Mouse (Mus musculus): ENCODE measurements around the gene Sepsecs. TPM values are rescaled to one million over a fixed set of nuclear protein-coding genes. Genes with fewer than 3 reads are reported as not detected.

Sepsecs gene
- polyA plus RNA-seq, 1 experiment from 2014 or later, result 8.0 TPM

DNA sequence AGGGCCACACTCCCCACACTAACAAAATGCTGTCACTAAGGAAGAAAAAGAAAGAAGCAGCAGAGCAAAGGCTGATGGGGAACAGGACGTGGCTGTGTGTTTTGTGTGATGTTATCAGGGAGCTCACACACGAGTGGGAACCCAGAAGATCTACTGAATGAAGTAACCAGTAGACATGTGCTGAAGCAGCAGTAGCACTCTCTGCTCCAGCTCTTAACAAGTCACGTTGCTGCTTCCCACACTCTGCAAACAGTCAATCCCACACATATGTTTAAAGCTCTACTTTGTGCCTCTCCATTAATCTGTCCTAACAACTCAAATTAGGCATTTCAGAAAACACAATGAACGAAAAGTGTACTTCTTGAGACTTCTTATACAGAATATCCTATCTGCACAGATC lies 11.6 kb downstream of the Sepsecs start:
- no peak for ATAC-seq (replicated peaks; ENCODE audit: insufficient number of reproducible peaks, low FRiP score, low TSS enrichment, low read depth)
- Histone ChIP-seq H3K27me3 (ENCODE audit: control insufficient read depth, insufficient read depth, low read length) (no peaks in the 10 kb centered on the region), H3K36me3 (replicated peaks; ENCODE audit: control insufficient read depth, insufficient read depth, low read depth, low read length) (no peaks in the 10 kb centered on the region)

DNA sequence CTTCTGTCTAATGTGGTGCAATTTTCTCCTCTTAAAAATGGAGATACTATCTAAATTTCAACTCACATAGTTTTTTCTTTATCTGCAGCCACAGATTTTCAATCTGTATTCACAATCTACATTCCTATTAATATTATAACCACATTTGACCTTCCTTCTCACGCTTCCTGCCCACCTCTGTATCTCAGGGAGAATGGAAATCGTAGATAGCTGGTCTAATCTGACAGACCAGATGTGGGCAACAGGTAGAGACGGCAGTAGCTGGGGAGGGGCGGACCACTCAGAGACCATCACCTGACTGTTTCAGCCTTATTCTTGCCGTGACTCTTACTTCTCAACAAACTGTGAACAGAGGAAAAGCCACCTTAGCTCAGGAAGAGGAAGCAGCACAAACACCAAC lies 12.2 kb downstream of the Sepsecs start:
- H3K27ac ChIP-seq (replicated peaks; ENCODE audit: low read depth, low read length), result no peak overlapping the region
- H3K4me3 ChIP-seq (ENCODE audit: low read depth, low read length), result no peak overlapping the region
- H3K36me3 ChIP-seq (replicated peaks; ENCODE audit: control insufficient read depth, insufficient read depth, low read depth, low read length), result no peaks in the 10 kb centered on the region
- H3K9me3 ChIP-seq (replicated peaks; ENCODE audit: control insufficient read depth, low read length), result no peaks in the 10 kb centered on the region
- DNase-seq (ENCODE audit: low spot score) (no peak), ATAC-seq (replicated peaks; ENCODE audit: insufficient number of reproducible peaks, low FRiP score, low TSS enrichment, low read depth) (no peak)
- no peaks in the 10 kb centered on the region for H3K4me1 ChIP-seq (ENCODE audit: control insufficient read depth, insufficient read depth, low read length)
- no peak overlapping the region for H3K9ac ChIP-seq (replicated peaks; ENCODE audit: low read length)
- H3K27me3 ChIP-seq (ENCODE audit: control insufficient read depth, insufficient read depth, low read length), result no peaks in the 10 kb centered on the region
- 92% methylated on average over 5 of the region's 5 CpGs for WGBS
- no peak overlapping the region for H3K4me2 ChIP-seq (ENCODE audit: low read depth, low read length)

More for the DNA sequence above, 11.6 kb downstream of the Sepsecs start:
- Histone ChIP-seq H3K4me1 (ENCODE audit: control insufficient read depth, insufficient read depth, low read length) (no peaks in the 10 kb centered on the region), H3K9ac (replicated peaks; ENCODE audit: low read length) (no peak overlapping the region), H3K4me3 (ENCODE audit: low read depth, low read length) (no peak overlapping the region), H3K27ac (replicated peaks; ENCODE audit: low read depth, low read length) (no peak overlapping the region), H3K9me3 (replicated peaks; ENCODE audit: control insufficient read depth, low read length) (no peaks in the 10 kb centered on the region), H3K4me2 (ENCODE audit: low read depth, low read length) (no peak overlapping the region)
- WGBS, result 77% methylated on average over 4 of the region's 4 CpGs
- DNase-seq (ENCODE audit: low spot score), result no peak

DNA sequence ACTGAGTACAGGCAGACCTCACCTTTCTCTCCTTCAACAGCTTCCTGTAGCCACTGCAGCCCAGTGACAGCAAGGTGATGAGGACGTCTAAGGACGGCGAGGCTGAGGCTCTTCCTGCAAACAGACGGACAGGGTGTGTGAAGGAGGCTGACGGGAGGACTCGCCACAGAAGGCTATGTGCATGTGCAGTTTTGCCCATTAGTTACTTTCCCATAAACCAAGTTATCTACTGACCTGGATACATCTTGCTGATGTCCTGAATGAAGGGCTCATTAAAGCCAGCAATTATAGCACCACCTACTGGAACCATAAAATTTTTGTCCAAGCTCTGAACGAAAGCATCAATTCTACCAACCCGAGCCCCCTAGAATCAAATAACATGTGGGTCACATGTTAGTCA lies 13.5 kb downstream of the Sepsecs start:
- H3K9me3 ChIP-seq (replicated peaks; ENCODE audit: control insufficient read depth, low read length), result no peaks in the 10 kb centered on the region
- H3K9ac ChIP-seq (replicated peaks; ENCODE audit: low read length), result no peak overlapping the region
- H3K4me2 ChIP-seq (ENCODE audit: low read depth, low read length), result no peak overlapping the region
- no peaks in the 10 kb centered on the region for H3K27me3 ChIP-seq (ENCODE audit: control insufficient read depth, insufficient read depth, low read length)
- ATAC-seq (replicated peaks; ENCODE audit: insufficient number of reproducible peaks, low FRiP score, low TSS enrichment, low read depth), result no peak
- peak; percentile 46 for DNase-seq (ENCODE audit: low spot score)
- H3K27ac ChIP-seq (replicated peaks; ENCODE audit: low read depth, low read length), result no peak overlapping the region
- H3K36me3 ChIP-seq (replicated peaks; ENCODE audit: control insufficient read depth, insufficient read depth, low read depth, low read length), result no peaks in the 10 kb centered on the region
- WGBS, result 80% methylated on average over 8 of the region's 8 CpGs
- H3K4me1 ChIP-seq (ENCODE audit: control insufficient read depth, insufficient read depth, low read length), result no peaks in the 10 kb centered on the region
- no peak overlapping the region for H3K4me3 ChIP-seq (ENCODE audit: low read depth, low read length)

- H3K4me1 ChIP-seq (ENCODE audit: control insufficient read depth, insufficient read depth, low read length), result no peaks in the 10 kb centered on the region
- no peak overlapping the region for H3K9ac ChIP-seq (replicated peaks; ENCODE audit: low read length)
- H3K27ac ChIP-seq (replicated peaks; ENCODE audit: low read depth, low read length), result no peak overlapping the region
- 92% methylated on average over 5 of the region's 5 CpGs for WGBS
- no peaks in the 10 kb centered on the region for H3K9me3 ChIP-seq (replicated peaks; ENCODE audit: control insufficient read depth, low read length)
- H3K4me3 ChIP-seq (ENCODE audit: low read depth, low read length), result no peak overlapping the region
- DNase-seq (ENCODE audit: low spot score) (no peak), ATAC-seq (replicated peaks; ENCODE audit: insufficient number of reproducible peaks, low FRiP score, low TSS enrichment, low read depth) (no peak)
- H3K4me2 ChIP-seq (ENCODE audit: low read depth, low read length), result no peak overlapping the region
- H3K36me3 ChIP-seq (replicated peaks; ENCODE audit: control insufficient read depth, insufficient read depth, low read depth, low read length), result no peaks in the 10 kb centered on the region
- no peaks in the 10 kb centered on the region for H3K27me3 ChIP-seq (ENCODE audit: control insufficient read depth, insufficient read depth, low read length)
Measured at GRCm38 (mm10) chr5:52654961-52655360, 14.5 kb downstream of the Sepsecs start.

DNA sequence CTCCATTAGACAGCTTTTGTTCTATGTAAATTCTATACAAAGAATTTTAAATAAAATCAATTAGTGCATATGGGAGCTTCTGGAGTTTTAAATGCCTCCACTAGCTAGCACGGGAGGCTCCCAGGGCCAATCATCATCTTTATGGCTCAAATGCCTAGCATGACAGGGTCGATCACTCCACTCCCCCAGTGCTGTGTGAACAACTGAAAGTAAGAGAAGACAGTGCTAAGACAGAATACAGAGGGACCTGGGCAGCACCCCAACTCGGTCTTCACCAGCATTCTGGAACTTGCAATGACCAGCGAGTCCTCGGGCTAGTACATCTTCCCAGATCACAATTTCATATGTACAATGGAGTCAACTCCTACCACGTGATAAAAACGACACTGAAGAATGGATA lies 16.9 kb downstream of the Sepsecs start:
- no peak for ATAC-seq (replicated peaks; ENCODE audit: insufficient number of reproducible peaks, low FRiP score, low TSS enrichment, low read depth)
- Histone ChIP-seq H3K4me1 (ENCODE audit: control insufficient read depth, insufficient read depth, low read length) (no peaks in the 10 kb centered on the region), H3K36me3 (replicated peaks; ENCODE audit: control insufficient read depth, insufficient read depth, low read depth, low read length) (no peaks in the 10 kb centered on the region), H3K27me3 (ENCODE audit: control insufficient read depth, insufficient read depth, low read length) (no peaks in the 10 kb centered on the region), H3K27ac (replicated peaks; ENCODE audit: low read depth, low read length) (no peak overlapping the region), H3K9me3 (replicated peaks; ENCODE audit: control insufficient read depth, low read length) (no peaks in the 10 kb centered on the region), H3K9ac (replicated peaks; ENCODE audit: low read length) (no peak overlapping the region), H3K4me2 (ENCODE audit: low read depth, low read length) (no peak overlapping the region), H3K4me3 (ENCODE audit: low read depth, low read length) (no peak overlapping the region)
- 89% methylated on average over 7 of the region's 7 CpGs for WGBS
- DNase-seq (ENCODE audit: low spot score), result no peak

- Histone ChIP-seq H3K9ac (replicated peaks; ENCODE audit: low read length) (no peak overlapping the region), H3K4me1 (ENCODE audit: control insufficient read depth, insufficient read depth, low read length) (no peaks in the 10 kb centered on the region), H3K4me3 (ENCODE audit: low read depth, low read length) (no peak overlapping the region), H3K4me2 (ENCODE audit: low read depth, low read length) (no peak overlapping the region), H3K27me3 (ENCODE audit: control insufficient read depth, insufficient read depth, low read length) (no peaks in the 10 kb centered on the region), H3K27ac (replicated peaks; ENCODE audit: low read depth, low read length) (no peak overlapping the region), H3K9me3 (replicated peaks; ENCODE audit: control insufficient read depth, low read length) (no peaks in the 10 kb centered on the region), H3K36me3 (replicated peaks; ENCODE audit: control insufficient read depth, insufficient read depth, low read depth, low read length) (no peaks in the 10 kb centered on the region)
- ATAC-seq (replicated peaks; ENCODE audit: insufficient number of reproducible peaks, low FRiP score, low TSS enrichment, low read depth), result no peak
- WGBS, result 92% methylated on average over 1 of the region's 1 CpGs
- no peak for DNase-seq (ENCODE audit: low spot score)
Measured at GRCm38 (mm10) chr5:52652086-52652485, 17.4 kb downstream of the Sepsecs start.

DNA sequence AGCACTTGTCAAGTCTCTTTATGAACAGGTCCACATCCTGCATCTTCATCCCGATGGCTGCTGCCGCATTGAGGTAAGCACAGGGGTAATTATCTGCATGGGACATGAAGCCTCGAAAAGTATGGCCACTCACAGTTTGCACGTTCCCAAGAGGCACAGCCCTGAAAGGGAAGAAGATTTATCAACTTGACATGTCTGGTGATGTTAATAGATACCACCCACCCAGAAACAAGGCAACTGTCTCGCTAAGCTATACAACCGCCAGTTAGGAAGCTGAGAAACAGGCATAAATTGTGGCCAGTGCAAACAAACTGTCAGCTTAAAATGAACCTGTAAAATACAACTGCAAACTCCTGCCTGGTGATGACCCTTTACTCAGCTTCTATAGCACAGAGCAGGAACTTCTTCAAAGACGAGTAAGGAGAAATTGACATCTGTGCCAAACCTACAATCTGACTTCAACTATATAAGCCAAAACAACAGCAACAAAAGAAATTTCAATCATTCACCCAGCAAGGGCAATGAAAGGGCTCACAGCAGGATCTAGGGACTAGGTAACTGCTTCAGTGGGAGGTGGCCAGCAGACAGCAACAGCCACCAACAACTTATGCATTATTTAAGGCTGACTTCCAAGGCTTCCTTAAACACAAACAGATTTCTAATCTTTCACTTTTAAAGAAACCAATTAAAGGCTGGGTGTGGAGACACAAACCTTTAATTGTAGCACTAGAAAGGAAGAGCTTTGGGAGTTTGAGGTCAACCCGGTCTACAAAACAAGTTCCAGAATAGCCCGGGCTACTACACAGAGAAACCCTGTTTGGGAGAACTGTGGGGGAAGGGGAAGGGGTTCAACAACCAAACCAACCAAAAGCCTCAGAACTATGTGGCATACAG lies 25.3 kb downstream of the Sepsecs start:
- H3K36me3 ChIP-seq (replicated peaks; ENCODE audit: control insufficient read depth, insufficient read depth, low read depth, low read length), result no peaks in the 10 kb centered on the region; the same call in 1 of the 2 replicates

GRCm38 (mm10) chr5:52641736-52642135 lies 27.8 kb downstream of the Sepsecs start:
- no peak for ATAC-seq (replicated peaks; ENCODE audit: insufficient number of reproducible peaks, low FRiP score, low TSS enrichment, low read depth)
- DNase-seq (ENCODE audit: low spot score), result no peak
- H3K4me1 ChIP-seq (ENCODE audit: control insufficient read depth, insufficient read depth, low read length), result no peaks in the 10 kb centered on the region

More for the DNA sequence above, 25.3 kb downstream of the Sepsecs start:
- no peak overlapping the region for H3K27ac ChIP-seq (replicated peaks; ENCODE audit: low read depth, low read length)
- no peak overlapping the region for H3K4me2 ChIP-seq (ENCODE audit: low read depth, low read length)
- no peaks in the 10 kb centered on the region for H3K27me3 ChIP-seq (ENCODE audit: control insufficient read depth, insufficient read depth, low read length)
- no peaks in the 10 kb centered on the region for H3K9me3 ChIP-seq (replicated peaks; ENCODE audit: control insufficient read depth, low read length)
- no peaks in the 10 kb centered on the region for H3K4me1 ChIP-seq (ENCODE audit: control insufficient read depth, insufficient read depth, low read length)
- DNase-seq (ENCODE audit: low spot score), result no peak
- H3K9ac ChIP-seq (replicated peaks; ENCODE audit: low read length), result no peak overlapping the region
- 72% methylated on average over 9 of the region's 9 CpGs for WGBS
- no peak for ATAC-seq (replicated peaks; ENCODE audit: insufficient number of reproducible peaks, low FRiP score, low TSS enrichment, low read depth)
- no peak overlapping the region for H3K4me3 ChIP-seq (ENCODE audit: low read depth, low read length)

More at GRCm38 (mm10) chr5:52641736-52642135, 27.8 kb downstream of the Sepsecs start:
- no peak overlapping the region for H3K4me2 ChIP-seq (ENCODE audit: low read depth, low read length)
- H3K4me3 ChIP-seq (ENCODE audit: low read depth, low read length), result no peak overlapping the region
- no peak overlapping the region for H3K27ac ChIP-seq (replicated peaks; ENCODE audit: low read depth, low read length)
- no peaks in the 10 kb centered on the region; the same call in 1 of the 2 replicates for H3K36me3 ChIP-seq (replicated peaks; ENCODE audit: control insufficient read depth, insufficient read depth, low read depth, low read length)
- H3K27me3 ChIP-seq (ENCODE audit: control insufficient read depth, insufficient read depth, low read length), result no peaks in the 10 kb centered on the region
- H3K9ac ChIP-seq (replicated peaks; ENCODE audit: low read length), result no peak overlapping the region
- H3K9me3 ChIP-seq (replicated peaks; ENCODE audit: control insufficient read depth, low read length), result no peaks in the 10 kb centered on the region
- 94% methylated on average over 6 of the region's 6 CpGs for WGBS

Measured in embryonic facial prominence, embryonic 11.5 days (tissue).